Mouse (Mus musculus): ENCODE measurements around the gene Styxl1. TPM values are rescaled to one million over a fixed set of nuclear protein-coding genes. Genes with fewer than 3 reads are reported as not detected.

The Styxl1 gene
- polyA plus RNA-seq, 1 experiment from 2014 or later = 0.31 TPM

GRCm38 (mm10) chr5:135730916-135731315 is 47.3 kb downstream of the Styxl1 start:
- no peak overlapping the region for H3K9ac ChIP-seq (replicated peaks; ENCODE audit: low read length)
- peaks cover 2% of the 10 kb centered on the region; the same call in 1 of the 2 replicates for H3K4me1 ChIP-seq (ENCODE audit: control insufficient read depth, insufficient read depth, low read length)
- ATAC-seq (replicated peaks; ENCODE audit: insufficient number of reproducible peaks, low FRiP score, low TSS enrichment, low read depth) (no peak), DNase-seq (ENCODE audit: low spot score) (no peak)
- no peak overlapping the region for H3K27ac ChIP-seq (replicated peaks; ENCODE audit: low read depth, low read length)
- H3K27me3 ChIP-seq (ENCODE audit: control insufficient read depth, insufficient read depth, low read length) = no peaks in the 10 kb centered on the region
- H3K4me3 ChIP-seq (ENCODE audit: low read depth, low read length) = no peak overlapping the region
- H3K4me2 ChIP-seq (ENCODE audit: low read depth, low read length) = no peak overlapping the region
- 93% methylated on average over 10 of the region's 10 CpGs for WGBS
- H3K36me3 ChIP-seq (replicated peaks; ENCODE audit: control insufficient read depth, insufficient read depth, low read depth, low read length) = peaks cover 39% of the 10 kb centered on the region
- no peaks in the 10 kb centered on the region for H3K9me3 ChIP-seq (replicated peaks; ENCODE audit: control insufficient read depth, low read length)

GRCm38 (mm10) chr5:135730278-135730677 is 47.9 kb downstream of the Styxl1 start:
- DNase-seq (ENCODE audit: low spot score) = no peak
- Histone ChIP-seq H3K4me3 (ENCODE audit: low read depth, low read length) (no peak overlapping the region), H3K4me1 (ENCODE audit: control insufficient read depth, insufficient read depth, low read length) (peaks cover 7% of the 10 kb centered on the region), H3K9me3 (replicated peaks; ENCODE audit: control insufficient read depth, low read length) (no peaks in the 10 kb centered on the region), H3K36me3 (replicated peaks; ENCODE audit: control insufficient read depth, insufficient read depth, low read depth, low read length) (peaks cover 37% of the 10 kb centered on the region), H3K9ac (replicated peaks; ENCODE audit: low read length) (no peak overlapping the region), H3K27ac (replicated peaks; ENCODE audit: low read depth, low read length) (no peak overlapping the region), H3K27me3 (ENCODE audit: control insufficient read depth, insufficient read depth, low read length) (no peaks in the 10 kb centered on the region), H3K4me2 (ENCODE audit: low read depth, low read length) (no peak overlapping the region)
- no peak for ATAC-seq (replicated peaks; ENCODE audit: insufficient number of reproducible peaks, low FRiP score, low TSS enrichment, low read depth)
- WGBS = 94% methylated on average over 10 of the region's 10 CpGs

GRCm38 (mm10) chr5:135729351-135729750 is 48.8 kb downstream of the Styxl1 start:
- Histone ChIP-seq H3K9ac (replicated peaks; ENCODE audit: low read length) (no peak overlapping the region), H3K27ac (replicated peaks; ENCODE audit: low read depth, low read length) (no peak overlapping the region), H3K27me3 (ENCODE audit: control insufficient read depth, insufficient read depth, low read length) (no peaks in the 10 kb centered on the region), H3K4me3 (ENCODE audit: low read depth, low read length) (no peak overlapping the region), H3K36me3 (replicated peaks; ENCODE audit: control insufficient read depth, insufficient read depth, low read depth, low read length) (peaks cover 28% of the 10 kb centered on the region), H3K4me2 (ENCODE audit: low read depth, low read length) (no peak overlapping the region), H3K9me3 (replicated peaks; ENCODE audit: control insufficient read depth, low read length) (no peaks in the 10 kb centered on the region), H3K4me1 (ENCODE audit: control insufficient read depth, insufficient read depth, low read length) (peaks cover 16% of the 10 kb centered on the region)
- WGBS = 88% methylated on average over 13 of the region's 13 CpGs
- DNase-seq (ENCODE audit: low spot score) (no peak), ATAC-seq (replicated peaks; ENCODE audit: insufficient number of reproducible peaks, low FRiP score, low TSS enrichment, low read depth) (no peak)

GRCm38 (mm10) chr5:135728361-135728760 is 49.8 kb downstream of the Styxl1 start:
- Histone ChIP-seq H3K27ac (replicated peaks; ENCODE audit: low read depth, low read length) (no peak overlapping the region), H3K36me3 (replicated peaks; ENCODE audit: control insufficient read depth, insufficient read depth, low read depth, low read length) (peaks cover 18% of the 10 kb centered on the region), H3K4me1 (ENCODE audit: control insufficient read depth, insufficient read depth, low read length) (peaks cover 16% of the 10 kb centered on the region), H3K9ac (replicated peaks; ENCODE audit: low read length) (no peak overlapping the region), H3K4me2 (ENCODE audit: low read depth, low read length) (no peak overlapping the region), H3K27me3 (ENCODE audit: control insufficient read depth, insufficient read depth, low read length) (no peaks in the 10 kb centered on the region), H3K9me3 (replicated peaks; ENCODE audit: control insufficient read depth, low read length) (no peaks in the 10 kb centered on the region), H3K4me3 (ENCODE audit: low read depth, low read length) (no peak overlapping the region)
- 91% methylated on average over 13 of the region's 13 CpGs for WGBS
- ATAC-seq (replicated peaks; ENCODE audit: insufficient number of reproducible peaks, low FRiP score, low TSS enrichment, low read depth) (no peak), DNase-seq (ENCODE audit: low spot score) (no peak)

GRCm38 (mm10) chr5:135727871-135728270 is 50.3 kb downstream of the Styxl1 start:
- Histone ChIP-seq H3K4me2 (ENCODE audit: low read depth, low read length) (no peak overlapping the region), H3K36me3 (replicated peaks; ENCODE audit: control insufficient read depth, insufficient read depth, low read depth, low read length) (peaks cover 18% of the 10 kb centered on the region), H3K9me3 (replicated peaks; ENCODE audit: control insufficient read depth, low read length) (no peaks in the 10 kb centered on the region), H3K27ac (replicated peaks; ENCODE audit: low read depth, low read length) (no peak overlapping the region), H3K9ac (replicated peaks; ENCODE audit: low read length) (no peak overlapping the region), H3K4me1 (ENCODE audit: control insufficient read depth, insufficient read depth, low read length) (peaks cover 16% of the 10 kb centered on the region), H3K27me3 (ENCODE audit: control insufficient read depth, insufficient read depth, low read length) (no peaks in the 10 kb centered on the region), H3K4me3 (ENCODE audit: low read depth, low read length) (no peak overlapping the region)
- ATAC-seq (replicated peaks; ENCODE audit: insufficient number of reproducible peaks, low FRiP score, low TSS enrichment, low read depth) = no peak
- WGBS = 87% methylated on average over 9 of the region's 9 CpGs
- DNase-seq (ENCODE audit: low spot score) = no peak

GRCm38 (mm10) chr5:135726641-135727346 is 51.4 kb downstream of the Styxl1 start:
- Histone ChIP-seq H3K9me3 (replicated peaks; ENCODE audit: control insufficient read depth, low read length) (no peaks in the 10 kb centered on the region), H3K36me3 (replicated peaks; ENCODE audit: control insufficient read depth, insufficient read depth, low read depth, low read length) (peaks cover 12% of the 10 kb centered on the region), H3K27me3 (ENCODE audit: control insufficient read depth, insufficient read depth, low read length) (no peaks in the 10 kb centered on the region), H3K4me1 (ENCODE audit: control insufficient read depth, insufficient read depth, low read length) (peaks cover 16% of the 10 kb centered on the region), H3K4me3 (ENCODE audit: low read depth, low read length) (no peak overlapping the region), H3K4me2 (ENCODE audit: low read depth, low read length) (peak overlapping the region; percentile 0; the same call in 1 of the 2 replicates), H3K9ac (replicated peaks; ENCODE audit: low read length) (0 out of 2 replicates have a peak overlapping the region, but pooled peaks have one; percentile 3), H3K27ac (replicated peaks; ENCODE audit: low read depth, low read length) (no peak overlapping the region)
- no peak for DNase-seq (ENCODE audit: low spot score)
- 72% methylated on average over 2 of the region's 2 CpGs for WGBS
- ATAC-seq (replicated peaks; ENCODE audit: insufficient number of reproducible peaks, low FRiP score, low TSS enrichment, low read depth) = no peak

- Histone ChIP-seq H3K4me2 (ENCODE audit: low read depth, low read length) (peak overlapping the region; percentile 40), H3K9ac (replicated peaks; ENCODE audit: low read length) (peak overlapping the region; percentile 51), H3K4me1 (ENCODE audit: control insufficient read depth, insufficient read depth, low read length) (peaks cover 16% of the 10 kb centered on the region), H3K4me3 (ENCODE audit: low read depth, low read length) (peak overlapping the region; percentile 17; the same call in 1 of the 2 replicates), H3K9me3 (replicated peaks; ENCODE audit: control insufficient read depth, low read length) (no peaks in the 10 kb centered on the region), H3K27ac (replicated peaks; ENCODE audit: low read depth, low read length) (peak overlapping the region; percentile 90), H3K27me3 (ENCODE audit: control insufficient read depth, insufficient read depth, low read length) (no peaks in the 10 kb centered on the region), H3K36me3 (replicated peaks; ENCODE audit: control insufficient read depth, insufficient read depth, low read depth, low read length) (peaks cover 9% of the 10 kb centered on the region)
- WGBS = 21% methylated on average over 6 of the region's 6 CpGs
- no peak for DNase-seq (ENCODE audit: low spot score)
- ATAC-seq (replicated peaks; ENCODE audit: insufficient number of reproducible peaks, low FRiP score, low TSS enrichment, low read depth) = no peak
Measured at GRCm38 (mm10) chr5:135725991-135726390, 52.2 kb downstream of the Styxl1 start.

GRCm38 (mm10) chr5:135725391-135725841 is 52.8 kb downstream of the Styxl1 start:
- Histone ChIP-seq H3K9ac (replicated peaks; ENCODE audit: low read length) (peak overlapping the region; percentile 51), H3K36me3 (replicated peaks; ENCODE audit: control insufficient read depth, insufficient read depth, low read depth, low read length) (peaks cover 5% of the 10 kb centered on the region), H3K9me3 (replicated peaks; ENCODE audit: control insufficient read depth, low read length) (no peaks in the 10 kb centered on the region), H3K4me2 (ENCODE audit: low read depth, low read length) (peak overlapping the region; percentile 40), H3K4me3 (ENCODE audit: low read depth, low read length) (peak overlapping the region; percentile 17; the same call in 1 of the 2 replicates), H3K27me3 (ENCODE audit: control insufficient read depth, insufficient read depth, low read length) (no peaks in the 10 kb centered on the region), H3K27ac (replicated peaks; ENCODE audit: low read depth, low read length) (peak overlapping the region; percentile 90), H3K4me1 (ENCODE audit: control insufficient read depth, insufficient read depth, low read length) (peaks cover 16% of the 10 kb centered on the region)
- DNase-seq (ENCODE audit: low spot score) (peak; percentile 84), ATAC-seq (replicated peaks; ENCODE audit: insufficient number of reproducible peaks, low FRiP score, low TSS enrichment, low read depth) (peak; percentile 86)
- WGBS = 1% methylated on average over 8 of the region's 8 CpGs

Measured in embryonic facial prominence, embryonic 11.5 days (tissue).